Mouse (Mus musculus): ENCODE measurements around the gene Scrn2.
A peak's percentile ranks its signal among the peaks of the same experiment; 100 is the strongest.

The Scrn2 gene

GRCm38 (mm10) chr11:97018583-97019344 lies 11.0 kb upstream of the Scrn2 start:
- no peak for DNase-seq

- DNase-seq, result no peak
Measured at GRCm38 (mm10) chr11:97019345-97019708, 10.4 kb upstream of the Scrn2 start.

- no peak for DNase-seq
Measured at GRCm38 (mm10) chr11:97021121-97021765, 8.5 kb upstream of the Scrn2 start.

- peak; percentile 48 for DNase-seq
Measured at GRCm38 (mm10) chr11:97021873-97022484, 7.8 kb upstream of the Scrn2 start.

- DNase-seq, result no peak
Measured at GRCm38 (mm10) chr11:97024977-97025376, 4.8 kb upstream of the Scrn2 start.

GRCm38 (mm10) chr11:97025721-97026344 lies 3.9 kb upstream of the Scrn2 start:
- peak; percentile 85 for DNase-seq

GRCm38 (mm10) chr11:97030426-97030825 lies 688 bp downstream of the Scrn2 start:
- no peak for DNase-seq

GRCm38 (mm10) chr11:97031977-97032376 lies 2.2 kb downstream of the Scrn2 start:
- DNase-seq, result no peak

GRCm38 (mm10) chr11:97032499-97032898 lies 2.8 kb downstream of the Scrn2 start:
- no peak for DNase-seq

- no peak for DNase-seq
Measured at GRCm38 (mm10) chr11:97033781-97034180, 4.0 kb downstream of the Scrn2 start.

GRCm38 (mm10) chr11:97036141-97036540 lies 6.4 kb downstream of the Scrn2 start:
- DNase-seq, result peak; percentile 82

- DNase-seq, result no peak
Measured at GRCm38 (mm10) chr11:97038881-97039280, 9.1 kb downstream of the Scrn2 start.

GRCm38 (mm10) chr11:97040301-97041021 lies 10.7 kb downstream of the Scrn2 start:
- no peak for DNase-seq

- DNase-seq, result peak; percentile 84
Measured at GRCm38 (mm10) chr11:97041022-97041899, 11.5 kb downstream of the Scrn2 start, which contains the start of the genes Lrrc46 and Mrpl10. Gene Lrrc46 (minus strand): TSS chr11:97041407. Gene Mrpl10 (plus strand): TSS chr11:97041560.

GRCm38 (mm10) chr11:97044902-97045301 lies 15.2 kb downstream of the Scrn2 start:
- DNase-seq, result no peak

GRCm38 (mm10) chr11:97045861-97046260 lies 16.1 kb downstream of the Scrn2 start:
- DNase-seq, result no peak

- DNase-seq, result no peak
Measured at GRCm38 (mm10) chr11:97048090-97048650, 18.4 kb downstream of the Scrn2 start.

- no peak for DNase-seq
Measured at GRCm38 (mm10) chr11:97049492-97050085, 19.9 kb downstream of the Scrn2 start.

- peak; percentile 86 for DNase-seq
Measured at GRCm38 (mm10) chr11:97050216-97050943, 20.6 kb downstream of the Scrn2 start, which contains the start of gene Osbpl7. Gene Osbpl7 (plus strand): TSS chr11:97050628.
